Mouse (Mus musculus): ENCODE measurements at regions not wholly inside any gene's neighbourhood (a gene's known extent, or its start where the extent isn't known, plus 50 kb on each side); places are given as distances from the start of the nearest gene placed in this dataset.
"Not testable (repeated sequence)": the region's sequence is repeated elsewhere in the genome, so short reads cannot be mapped to it uniquely, and the experiment has no call there.

GRCm38 (mm10) chr12:117380836-117381235, 135.4 kb upstream of the Rapgef5 start:
- DNase-seq: no peak

GRCm38 (mm10) chr12:117382727-117383126, 133.6 kb upstream of the Rapgef5 start:
- DNase-seq: not testable (repeated sequence)

GRCm38 (mm10) chr12:117385072-117385666, 131.1 kb upstream of the Rapgef5 start:
- peak; percentile 52 to 81 for DNase-seq

- DNase-seq: no peak
Measured at GRCm38 (mm10) chr12:117385697-117386096, 130.6 kb upstream of the Rapgef5 start.

- DNase-seq: no peak
Measured at GRCm38 (mm10) chr12:117386957-117387356, 129.3 kb upstream of the Rapgef5 start.

- no peak for DNase-seq
Measured at GRCm38 (mm10) chr12:117389516-117390347, 126.5 kb upstream of the Rapgef5 start.

- DNase-seq: no peak
Measured at GRCm38 (mm10) chr12:117397512-117397911, 118.8 kb upstream of the Rapgef5 start.

GRCm38 (mm10) chr12:117403513-117404156, 112.6 kb upstream of the Rapgef5 start:
- peak; percentile 11 to 58 for DNase-seq

- no peak for DNase-seq
Measured at GRCm38 (mm10) chr12:117404157-117404752, 112.0 kb upstream of the Rapgef5 start.

- no peak for DNase-seq
Measured at GRCm38 (mm10) chr12:117406832-117407231, 109.4 kb upstream of the Rapgef5 start.

GRCm38 (mm10) chr12:117410604-117411003, 105.7 kb upstream of the Rapgef5 start:
- DNase-seq: no peak

GRCm38 (mm10) chr12:117412257-117412656, 104.0 kb upstream of the Rapgef5 start:
- no peak for DNase-seq

- DNase-seq: no peak
Measured at GRCm38 (mm10) chr12:117412779-117413505, 103.3 kb upstream of the Rapgef5 start.

- no peak for DNase-seq
Measured at GRCm38 (mm10) chr12:117414020-117414419, 102.3 kb upstream of the Rapgef5 start.

GRCm38 (mm10) chr12:117415146-117415545, 101.1 kb upstream of the Rapgef5 start:
- DNase-seq: no peak

GRCm38 (mm10) chr12:117417991-117418390, 98.3 kb upstream of the Rapgef5 start:
- DNase-seq: no peak

- DNase-seq: no peak
Measured at GRCm38 (mm10) chr12:117422315-117422978, 93.8 kb upstream of the Rapgef5 start.

GRCm38 (mm10) chr12:117425363-117426031, 90.8 kb upstream of the Rapgef5 start:
- DNase-seq: no peak

GRCm38 (mm10) chr12:117427431-117427830, 88.8 kb upstream of the Rapgef5 start:
- DNase-seq: peak; percentile 7 to 42

GRCm38 (mm10) chr12:117430886-117431285, 85.4 kb upstream of the Rapgef5 start:
- no peak for DNase-seq

- no peak for DNase-seq
Measured at GRCm38 (mm10) chr12:117432788-117433187, 83.5 kb upstream of the Rapgef5 start.

Data from spleen, adult 18-20 months (tissue).